Mouse (Mus musculus) G1E (cell line): ENCODE measurements at regions not wholly inside any gene's neighbourhood (a gene's known extent, or its start where the extent isn't known, plus 50 kb on each side); places are given as distances from the start of the nearest gene placed in this dataset.

Experiments used
- ATAC-seq: 2 replicates; pipeline ENCODE4 v1.8.0; 2016; ENCODE audit warnings: mild to moderate bottlenecking; ENCODE audit not compliant: insufficient number of reproducible peaks, poor library complexity, low FRiP score, severe bottlenecking; ENCODE audit errors: extremely low read depth
- DNase-seq: peaks from one replicate; pipeline ENCODE4 v3.0.0; 2012; ENCODE audit warnings: low spot score
- H3K27me3 ChIP-seq: 2 replicates; pipeline ENCODE4 v1.6.1; 2012; ENCODE audit warnings: mild to moderate bottlenecking, low read length, inconsistent platforms; ENCODE audit not compliant: insufficient read depth
- H3K36me3 ChIP-seq: replicated peaks from 2 replicates; pipeline ENCODE3; 2012; ENCODE audit warnings: mild to moderate bottlenecking, inconsistent platforms
- H3K4me1 ChIP-seq: 2 replicates; pipeline ENCODE4 v1.6.1; 2012; ENCODE audit warnings: low read depth, low read length, inconsistent platforms, mixed read lengths; ENCODE audit not compliant: insufficient read depth
- H3K4me3 ChIP-seq: 2 replicates; pipeline ENCODE4 v1.5.1; 2012; ENCODE audit warnings: low read depth, mild to moderate bottlenecking, inconsistent platforms, low read length, moderate library complexity, mixed read lengths
- H3K9me3 ChIP-seq: replicated peaks from 2 replicates; pipeline ENCODE4 v1.6.1; 2012; ENCODE audit warnings: inconsistent platforms
- CTCF ChIP-seq: IDR thresholded peaks from 2 replicates; pipeline ENCODE4 v1.5.1; 2012; ENCODE audit warnings: low read depth, low read length, inconsistent platforms, mixed read lengths
- GATA1 ChIP-seq: IDR thresholded peaks from 2 replicates; pipeline ENCODE4 v1.6.1; 2012; ENCODE audit warnings: borderline replicate concordance, low read length, inconsistent platforms, mixed read lengths
- GATA2 ChIP-seq: IDR thresholded peaks from 2 replicates; pipeline ENCODE4 v1.6.1; 2012; ENCODE audit warnings: low read depth, low read length, inconsistent platforms, borderline replicate concordance
- POLR2AphosphoS5 ChIP-seq: IDR thresholded peaks from 2 replicates; pipeline ENCODE4 v1.6.1; 2012; ENCODE audit warnings: low read depth, low read length, inconsistent platforms; ENCODE audit not compliant: insufficient replicate concordance
- TAL1 ChIP-seq: conservative IDR thresholded peaks from 2 replicates; pipeline ENCODE4 v1.6.1; 2012; ENCODE audit warnings: low read depth, low read length, inconsistent platforms, mixed read lengths

GRCm38 (mm10) chr4:106252946-106253345 is 63.1 kb upstream of the Usp24 start:
- Histone ChIP-seq H3K4me3 (no peak overlapping the region), H3K4me1 (0 out of 2 replicates have a peak, but pooled peaks cover 6% of the 10 kb centered on the region), H3K27me3 (no peaks in the 10 kb centered on the region), H3K9me3 (0 out of 2 replicates have a peak, but pooled peaks cover 2% of the 10 kb centered on the region), H3K36me3 (no peaks in the 10 kb centered on the region)
- TF ChIP-seq TAL1 (no peak), CTCF (no peak), POLR2AphosphoS5 (no peak), GATA2 (no peak), GATA1 (no peak)
- no peak for DNase-seq
- ATAC-seq: no peak

GRCm38 (mm10) chr4:106254761-106255475 is 61.1 kb upstream of the Usp24 start:
- no peak for DNase-seq
- TF ChIP-seq GATA1: no peak
- no peak for TF ChIP-seq POLR2AphosphoS5
- TF ChIP-seq GATA2: no peak
- TF ChIP-seq CTCF: no peak
- no peak for TF ChIP-seq TAL1
- Histone ChIP-seq H3K27me3 (no peaks in the 10 kb centered on the region), H3K4me3 (no peak overlapping the region), H3K36me3 (no peaks in the 10 kb centered on the region), H3K9me3 (no peaks in the 10 kb centered on the region), H3K4me1 (0 out of 2 replicates have a peak, but pooled peaks cover 3% of the 10 kb centered on the region)
- no peak for ATAC-seq

- no peak overlapping the region for H3K4me3 ChIP-seq
- H3K27me3 ChIP-seq: no peaks in the 10 kb centered on the region
- DNase-seq: no peak
- H3K4me1 ChIP-seq: no peaks in the 10 kb centered on the region
- TF ChIP-seq POLR2AphosphoS5: no peak
- no peak for TF ChIP-seq GATA2
- TF ChIP-seq GATA1: no peak
- TF ChIP-seq TAL1: no peak
- TF ChIP-seq CTCF: no peak
- no peaks in the 10 kb centered on the region for H3K9me3 ChIP-seq
- no peaks in the 10 kb centered on the region for H3K36me3 ChIP-seq
- ATAC-seq: no peak
Observed at GRCm38 (mm10) chr4:106255959-106256609, 59.9 kb upstream of the Usp24 start.

GRCm38 (mm10) chr4:106261404-106261803 is 54.6 kb upstream of the Usp24 start:
- H3K36me3 ChIP-seq: no peaks in the 10 kb centered on the region
- H3K4me3 ChIP-seq: no peak overlapping the region
- H3K4me1 ChIP-seq: no peaks in the 10 kb centered on the region
- ATAC-seq: no peak
- no peak for TF ChIP-seq GATA2
- DNase-seq: no peak
- no peaks in the 10 kb centered on the region for H3K9me3 ChIP-seq
- no peaks in the 10 kb centered on the region; the same call in 1 of the 2 replicates for H3K27me3 ChIP-seq

- H3K4me1 ChIP-seq: no peaks in the 10 kb centered on the region
- no peaks in the 10 kb centered on the region; the same call in 1 of the 2 replicates for H3K27me3 ChIP-seq
- H3K36me3 ChIP-seq: no peaks in the 10 kb centered on the region
- ATAC-seq (no peak), DNase-seq (no peak)
- no peak overlapping the region for H3K4me3 ChIP-seq
- no peaks in the 10 kb centered on the region for H3K9me3 ChIP-seq
- TF ChIP-seq TAL1: no peak
- TF ChIP-seq CTCF: no peak
- TF ChIP-seq GATA1: no peak
- TF ChIP-seq GATA2: no peak
Observed at GRCm38 (mm10) chr4:106261901-106262560, 54.0 kb upstream of the Usp24 start.
